Mouse (Mus musculus): ENCODE measurements around the gene Nbea. TPM values are rescaled to one million over a fixed set of nuclear protein-coding genes. Genes with fewer than 3 reads are reported as not detected.
A peak's percentile ranks its signal among the peaks of the same experiment; 100 is the strongest.

The Nbea gene
- polyA plus RNA-seq, 1 experiment from 2014 or later = 13.9 TPM

DNA sequence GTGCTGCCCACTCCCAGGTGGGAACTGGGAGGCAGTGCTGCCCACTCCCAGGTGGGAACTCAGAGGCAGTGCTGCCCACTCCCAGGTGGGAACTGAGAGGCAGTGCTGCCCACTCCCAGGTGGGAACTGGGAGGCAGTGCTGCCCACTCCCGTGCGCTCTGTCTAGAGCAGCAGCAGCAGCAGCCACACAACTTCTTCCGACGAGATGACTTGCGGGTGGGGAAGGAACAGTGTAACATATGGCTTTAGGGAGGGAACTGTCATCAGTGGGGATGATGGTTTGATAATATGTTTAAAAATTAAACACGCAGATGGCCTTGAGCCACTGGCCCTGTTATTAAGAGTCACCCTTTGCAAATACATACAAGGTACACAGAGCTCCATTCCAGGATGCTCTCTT is 496.5 kb downstream of the Nbea start:
- WGBS = 82% methylated on average over 6 of the region's 6 CpGs
- H3K27me3 ChIP-seq (ENCODE audit: insufficient read depth, poor library complexity, severe bottlenecking) = no peaks in the 10 kb centered on the region
- peaks cover 3% of the 10 kb centered on the region; the same call in 1 of the 2 replicates for H3K36me3 ChIP-seq
- H3K4me1 ChIP-seq (replicated peaks) = peaks cover 14% of the 10 kb centered on the region
- no peaks in the 10 kb centered on the region for H3K9me3 ChIP-seq
- DNase-seq (ENCODE audit: low spot score) = no peak
- no peak overlapping the region for H3K4me3 ChIP-seq
- 0 out of 2 replicates have a peak overlapping the region, but pooled peaks have one; percentile 13 for H3K27ac ChIP-seq

DNA sequence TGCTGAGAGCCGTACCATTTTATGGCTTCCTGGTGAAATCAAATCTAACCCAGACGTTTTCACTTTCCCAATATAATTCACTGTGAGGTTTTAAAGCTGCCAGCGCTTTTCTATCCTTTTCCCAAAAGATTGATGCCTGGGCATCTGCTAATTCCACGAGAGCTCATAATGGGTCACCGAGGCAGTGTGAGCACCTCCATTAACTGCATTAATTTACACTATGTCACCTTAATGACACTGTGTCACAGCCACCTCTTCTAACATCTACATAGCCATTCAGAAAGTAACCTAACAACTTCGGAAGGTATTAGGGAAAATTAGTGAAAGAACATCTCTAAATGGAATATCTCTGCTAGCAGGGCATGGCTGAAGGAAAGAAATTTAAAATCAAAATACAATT is 497.9 kb downstream of the Nbea start:
- Histone ChIP-seq H3K4me1 (replicated peaks) (peaks cover 14% of the 10 kb centered on the region), H3K36me3 (peaks cover 3% of the 10 kb centered on the region; the same call in 1 of the 2 replicates), H3K27me3 (ENCODE audit: insufficient read depth, poor library complexity, severe bottlenecking) (no peaks in the 10 kb centered on the region), H3K9me3 (no peaks in the 10 kb centered on the region), H3K27ac (no peak overlapping the region), H3K4me3 (no peak overlapping the region)
- DNase-seq (ENCODE audit: low spot score) = no peak
- WGBS = 71% methylated on average over 6 of the region's 6 CpGs

DNA sequence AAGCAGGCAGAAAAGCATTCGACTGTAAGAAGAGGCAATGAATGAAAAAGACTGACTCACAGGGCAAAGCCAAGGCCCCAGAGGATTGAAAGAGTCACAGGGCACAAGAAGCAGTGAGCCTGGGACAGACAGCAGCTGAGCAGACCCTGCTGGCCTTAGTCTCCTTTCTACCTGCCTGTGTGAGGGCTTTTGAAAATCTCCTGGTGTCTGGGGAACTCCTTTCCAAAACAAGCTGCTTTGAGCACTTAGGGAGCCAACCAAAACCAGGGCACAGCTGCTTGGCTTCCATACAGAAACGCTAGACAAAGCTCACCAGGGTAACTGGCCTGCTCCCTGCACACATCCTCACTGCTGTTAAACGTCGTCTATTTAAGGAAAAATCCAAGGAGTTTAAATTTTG is 498.6 kb downstream of the Nbea start:
- no peaks in the 10 kb centered on the region for H3K27me3 ChIP-seq (ENCODE audit: insufficient read depth, poor library complexity, severe bottlenecking)
- H3K36me3 ChIP-seq = peaks cover 3% of the 10 kb centered on the region; the same call in 1 of the 2 replicates
- H3K27ac ChIP-seq = peak overlapping the region; percentile 67; the same call in 1 of the 2 replicates
- H3K4me3 ChIP-seq = no peak overlapping the region
- H3K9me3 ChIP-seq = no peaks in the 10 kb centered on the region
- WGBS = 50% methylated on average over 4 of the region's 4 CpGs
- H3K4me1 ChIP-seq (replicated peaks) = peaks cover 14% of the 10 kb centered on the region
- peak; percentile 10 for DNase-seq (ENCODE audit: low spot score)

DNA sequence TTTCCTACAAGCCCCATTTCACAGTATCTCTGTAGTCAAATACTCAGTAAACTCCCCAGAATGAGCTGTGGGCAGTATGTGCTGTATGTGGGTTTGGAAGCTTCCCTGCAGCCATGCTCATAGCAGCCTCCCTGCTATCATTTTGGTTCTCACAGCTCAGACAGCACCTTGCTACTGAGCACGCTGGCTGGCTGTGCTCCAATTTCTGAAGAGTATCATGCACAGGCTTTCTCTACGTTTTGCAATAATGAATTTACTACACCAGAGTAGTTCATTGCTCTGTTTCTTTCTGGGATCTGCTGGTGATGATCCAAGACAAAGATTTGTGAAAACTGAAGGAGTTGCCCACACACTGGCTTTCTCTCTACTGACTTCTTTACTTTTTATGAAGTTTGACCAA is 505.8 kb downstream of the Nbea start:
- Histone ChIP-seq H3K36me3 (no peaks in the 10 kb centered on the region), H3K4me3 (no peak overlapping the region), H3K27ac (no peak overlapping the region), H3K27me3 (ENCODE audit: insufficient read depth, poor library complexity, severe bottlenecking) (no peaks in the 10 kb centered on the region), H3K4me1 (replicated peaks) (no peaks in the 10 kb centered on the region), H3K9me3 (no peaks in the 10 kb centered on the region)
- DNase-seq (ENCODE audit: low spot score) = no peak
- WGBS = 87% methylated on average over 2 of the region's 2 CpGs

DNA sequence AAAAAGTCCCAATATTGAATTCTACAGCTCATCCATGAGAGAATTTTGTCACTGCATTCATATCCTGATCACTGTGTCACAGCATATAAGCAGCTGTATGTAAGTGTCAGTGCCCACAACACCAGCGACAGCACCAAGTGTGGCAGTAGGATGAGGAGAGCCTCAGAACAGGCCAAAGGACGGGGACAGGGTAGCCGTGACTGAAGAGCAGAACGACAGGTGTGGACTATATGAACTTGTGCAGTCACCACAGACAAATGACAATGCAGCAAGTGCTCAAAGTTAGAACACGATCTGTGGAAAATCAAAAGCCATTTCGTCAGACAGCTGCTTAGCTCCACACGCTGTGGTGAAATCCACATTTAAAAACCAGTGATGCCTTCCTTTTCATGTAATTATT is 509.3 kb downstream of the Nbea start:
- H3K27me3 ChIP-seq (ENCODE audit: insufficient read depth, poor library complexity, severe bottlenecking) = no peaks in the 10 kb centered on the region
- H3K36me3 ChIP-seq = no peaks in the 10 kb centered on the region
- 89% methylated on average over 7 of the region's 7 CpGs for WGBS
- no peak for DNase-seq (ENCODE audit: low spot score)
- no peak overlapping the region for H3K27ac ChIP-seq
- no peak overlapping the region for H3K4me3 ChIP-seq
- H3K9me3 ChIP-seq = no peaks in the 10 kb centered on the region
- no peaks in the 10 kb centered on the region for H3K4me1 ChIP-seq (replicated peaks)

DNA sequence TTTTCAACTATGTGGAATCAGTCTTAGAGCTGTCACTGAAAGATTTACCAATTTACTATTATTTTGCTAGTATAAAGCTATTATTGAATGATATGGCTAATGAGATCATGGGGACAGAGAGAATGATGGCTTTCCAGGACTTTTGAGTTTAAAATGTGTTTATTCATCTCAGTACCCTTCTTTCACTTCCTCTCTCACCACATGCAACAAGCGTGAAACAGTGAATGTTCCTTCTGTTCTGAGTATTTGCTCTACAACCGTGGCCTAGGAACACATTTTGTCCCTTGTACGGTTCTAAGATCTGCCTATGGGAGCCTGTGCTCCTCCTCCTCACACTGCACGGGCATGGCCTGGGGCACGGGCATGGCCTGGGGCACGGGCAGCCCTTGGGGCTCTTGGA is 516.5 kb downstream of the Nbea start:
- Histone ChIP-seq H3K4me1 (replicated peaks) (peaks cover 11% of the 10 kb centered on the region; the same call in 1 of the 2 replicates), H3K27me3 (ENCODE audit: insufficient read depth, poor library complexity, severe bottlenecking) (no peaks in the 10 kb centered on the region), H3K27ac (no peak overlapping the region), H3K36me3 (no peaks in the 10 kb centered on the region), H3K4me3 (no peak overlapping the region), H3K9me3 (no peaks in the 10 kb centered on the region)
- 83% methylated on average over 6 of the region's 6 CpGs for WGBS
- DNase-seq (ENCODE audit: low spot score) = no peak

DNA sequence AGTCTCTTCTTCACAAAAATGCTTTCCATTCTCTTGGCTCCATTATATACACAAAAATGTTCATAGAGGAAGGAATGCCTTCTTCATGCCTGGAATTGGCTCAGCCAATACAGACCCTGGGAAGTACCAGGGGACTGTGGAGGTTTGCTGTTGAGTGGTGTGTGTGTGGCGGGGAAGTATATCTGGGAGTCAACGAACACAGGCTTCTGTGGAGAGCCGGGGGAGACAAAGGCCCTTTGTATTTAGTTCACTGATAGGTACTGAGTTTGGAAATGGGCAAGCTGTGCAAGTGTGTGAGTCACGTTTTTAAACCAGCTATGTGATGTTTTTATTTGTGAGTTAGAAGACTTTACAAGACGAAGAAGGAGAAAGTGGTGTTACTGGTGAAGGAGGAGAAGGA is 517.6 kb downstream of the Nbea start:
- 46% methylated on average over 5 of the region's 5 CpGs for WGBS
- peaks cover 11% of the 10 kb centered on the region; the same call in 1 of the 2 replicates for H3K4me1 ChIP-seq (replicated peaks)

DNA sequence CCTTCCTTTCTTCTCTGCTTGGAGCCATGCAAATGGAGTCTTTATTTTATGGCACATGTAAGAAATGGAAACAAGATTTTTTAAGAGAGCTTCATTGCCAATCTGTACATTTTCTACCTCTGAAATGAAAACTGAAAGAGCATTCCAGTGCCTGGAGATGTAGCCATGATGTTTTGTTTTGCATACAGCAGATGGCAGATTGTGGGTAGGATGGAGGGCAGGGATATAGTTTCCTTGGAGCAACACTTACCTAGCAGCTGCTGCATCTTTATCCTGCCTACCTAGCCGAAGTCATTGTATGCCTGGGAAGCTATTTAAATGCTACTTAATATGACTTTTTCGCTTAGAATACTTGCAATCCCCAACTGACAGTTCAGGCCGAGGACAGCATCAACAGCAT is 518.8 kb downstream of the Nbea start:
- DNase-seq (ENCODE audit: low spot score) = no peak
- Histone ChIP-seq H3K27ac (no peak overlapping the region), H3K4me3 (no peak overlapping the region), H3K9me3 (no peaks in the 10 kb centered on the region), H3K4me1 (replicated peaks) (peaks cover 12% of the 10 kb centered on the region; the same call in 1 of the 2 replicates), H3K27me3 (ENCODE audit: insufficient read depth, poor library complexity, severe bottlenecking) (no peaks in the 10 kb centered on the region), H3K36me3 (no peaks in the 10 kb centered on the region)
- WGBS = 83% methylated on average over 3 of the region's 3 CpGs

More for the DNA sequence above, 517.6 kb downstream of the Nbea start:
- peak; percentile 16 for DNase-seq (ENCODE audit: low spot score)
- Histone ChIP-seq H3K27me3 (ENCODE audit: insufficient read depth, poor library complexity, severe bottlenecking) (no peaks in the 10 kb centered on the region), H3K36me3 (no peaks in the 10 kb centered on the region), H3K4me3 (no peak overlapping the region), H3K27ac (no peak overlapping the region), H3K9me3 (no peaks in the 10 kb centered on the region)

DNA sequence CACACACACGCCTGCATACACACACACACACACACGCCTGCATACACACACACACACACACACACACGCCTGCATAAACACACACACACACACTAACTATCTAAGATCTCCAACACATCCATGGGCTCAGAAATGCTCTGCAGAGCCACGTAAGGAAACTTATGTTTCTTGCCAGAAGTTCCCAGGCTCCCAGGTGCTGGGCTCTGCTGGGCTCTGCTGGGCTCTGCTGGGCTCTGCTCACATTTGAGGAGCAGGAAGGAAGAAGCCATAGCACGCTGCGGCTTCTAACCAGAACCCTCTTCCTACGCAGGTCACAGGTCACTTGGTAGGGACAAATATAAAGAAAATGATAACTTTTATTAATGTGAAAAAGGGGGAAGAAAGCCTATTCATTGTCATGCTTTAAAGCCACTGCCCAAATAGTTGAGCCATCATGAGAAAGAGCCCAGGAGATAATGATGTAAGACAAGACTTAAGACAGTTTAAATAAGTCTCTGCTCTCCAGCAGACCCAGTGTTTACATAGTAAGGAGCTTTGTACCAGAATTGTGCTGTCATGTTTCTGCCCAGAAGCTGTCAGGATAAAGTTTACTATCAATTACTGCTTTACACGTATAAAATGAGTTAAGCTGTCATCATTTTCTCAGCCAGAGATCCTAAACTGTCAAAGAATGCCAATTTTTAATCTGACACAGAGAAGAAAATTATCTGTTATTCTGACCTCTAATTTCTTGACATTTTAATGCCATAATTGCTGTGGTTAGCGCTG is 521.6 kb downstream of the Nbea start:
- H3K4me3 ChIP-seq = no peak overlapping the region
- H3K9me3 ChIP-seq = no peaks in the 10 kb centered on the region
- DNase-seq (ENCODE audit: low spot score) = no peak
- H3K27me3 ChIP-seq (ENCODE audit: insufficient read depth, poor library complexity, severe bottlenecking) = no peaks in the 10 kb centered on the region
- H3K36me3 ChIP-seq = no peaks in the 10 kb centered on the region
- peaks cover 15% of the 10 kb centered on the region; the same call in 1 of the 2 replicates for H3K4me1 ChIP-seq (replicated peaks)
- H3K27ac ChIP-seq = no peak overlapping the region
- 74% methylated on average over 9 of the region's 9 CpGs for WGBS

DNA sequence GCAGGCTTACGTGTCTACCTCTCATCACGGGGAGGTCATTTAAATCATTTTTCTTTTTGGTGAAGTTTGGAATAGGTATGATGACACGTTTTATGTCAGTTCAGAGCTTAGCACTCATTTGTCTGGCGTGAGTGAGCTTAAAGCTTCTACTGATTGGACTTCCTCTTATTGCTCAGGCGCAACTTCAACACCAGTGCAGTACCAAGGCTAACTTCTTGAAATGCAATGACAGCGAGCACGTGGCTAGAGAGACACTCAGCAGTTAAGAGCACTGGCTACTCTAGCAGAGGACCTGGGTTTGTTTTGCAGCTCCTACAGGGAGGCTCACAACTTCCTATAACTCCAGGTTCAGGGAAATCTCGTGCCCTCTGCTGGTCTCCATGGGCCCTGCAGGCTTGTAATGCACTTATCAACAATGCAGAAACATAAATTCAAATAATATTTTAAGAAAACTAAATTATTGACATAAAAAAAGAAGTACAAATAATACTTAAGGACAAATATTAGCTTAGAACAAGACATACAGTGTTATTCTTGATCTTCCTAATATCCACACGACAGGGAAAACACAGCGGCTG is 523.2 kb downstream of the Nbea start:
- Histone ChIP-seq H3K4me3 (no peak overlapping the region), H3K4me1 (replicated peaks) (0 out of 2 replicates have a peak, but pooled peaks cover 8% of the 10 kb centered on the region), H3K9me3 (no peaks in the 10 kb centered on the region), H3K27ac (no peak overlapping the region), H3K27me3 (ENCODE audit: insufficient read depth, poor library complexity, severe bottlenecking) (no peaks in the 10 kb centered on the region), H3K36me3 (no peaks in the 10 kb centered on the region)
- DNase-seq (ENCODE audit: low spot score) = no peak
- 89% methylated on average over 10 of the region's 10 CpGs for WGBS

DNA sequence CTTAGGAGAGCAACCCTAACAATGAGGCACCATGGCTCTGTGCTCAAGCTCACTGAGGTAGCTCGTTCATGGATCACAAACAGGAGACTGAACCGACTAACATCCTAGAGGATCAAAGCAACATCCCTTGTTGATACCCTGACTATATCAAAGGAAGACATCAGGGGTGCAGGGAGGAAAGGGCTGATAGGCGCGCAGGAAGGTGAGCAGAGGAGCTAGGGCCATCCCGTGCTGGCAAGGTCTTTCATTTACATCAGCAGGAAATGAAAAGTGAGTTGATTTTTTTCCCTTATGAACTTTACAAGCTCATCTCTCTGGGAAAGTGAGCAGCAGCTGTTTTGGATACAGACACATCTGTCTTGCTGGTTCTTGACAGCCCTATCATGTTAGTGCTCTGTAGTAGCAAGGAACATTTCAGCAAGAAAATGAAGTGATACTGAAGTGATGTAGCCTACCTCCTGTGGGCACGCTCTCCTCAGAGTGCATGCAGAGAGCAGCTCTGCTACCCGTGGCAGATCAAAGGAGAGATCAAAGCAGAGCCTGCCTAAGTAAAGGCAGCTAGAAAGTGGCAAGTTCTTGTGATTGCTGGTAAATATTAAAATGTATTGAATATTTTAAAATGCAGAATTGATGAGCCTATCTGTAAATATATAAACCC is 523.8 kb downstream of the Nbea start:
- Histone ChIP-seq H3K9me3 (no peaks in the 10 kb centered on the region), H3K4me1 (replicated peaks) (0 out of 2 replicates have a peak, but pooled peaks cover 8% of the 10 kb centered on the region), H3K36me3 (no peaks in the 10 kb centered on the region), H3K4me3 (no peak overlapping the region), H3K27ac (no peak overlapping the region; the same call in 1 of the 2 replicates), H3K27me3 (ENCODE audit: insufficient read depth, poor library complexity, severe bottlenecking) (no peaks in the 10 kb centered on the region)
- DNase-seq (ENCODE audit: low spot score) = no peak
- 56% methylated on average over 7 of the region's 7 CpGs for WGBS

DNA sequence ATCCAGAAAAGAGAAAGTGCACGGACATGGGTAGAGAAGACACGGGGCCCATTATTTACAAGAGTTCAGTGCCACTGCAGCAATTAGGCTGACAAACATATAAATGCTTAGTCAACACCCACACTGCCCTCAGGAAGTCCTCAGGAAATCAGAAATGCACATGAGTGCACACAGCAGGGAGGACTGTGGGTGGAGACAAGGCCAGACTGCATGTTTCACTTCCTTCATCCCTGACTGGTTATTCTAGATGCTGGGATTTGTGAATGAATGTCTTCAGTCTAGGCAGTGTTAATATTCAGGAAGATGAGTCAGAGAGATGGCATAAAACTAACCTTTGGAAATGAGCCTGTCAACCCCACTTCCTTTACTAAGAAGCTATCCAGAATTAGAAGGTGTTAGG is 531.2 kb downstream of the Nbea start:
- H3K4me1 ChIP-seq (replicated peaks) = peaks cover 10% of the 10 kb centered on the region
- DNase-seq (ENCODE audit: low spot score) = no peak
- no peak overlapping the region for H3K4me3 ChIP-seq
- WGBS = 93% methylated on average over 2 of the region's 2 CpGs
- no peak overlapping the region for H3K27ac ChIP-seq
- H3K27me3 ChIP-seq (ENCODE audit: insufficient read depth, poor library complexity, severe bottlenecking) = no peaks in the 10 kb centered on the region
- 0 out of 2 replicates have a peak, but pooled peaks cover under 1% of the 10 kb centered on the region for H3K36me3 ChIP-seq
- no peaks in the 10 kb centered on the region for H3K9me3 ChIP-seq

DNA sequence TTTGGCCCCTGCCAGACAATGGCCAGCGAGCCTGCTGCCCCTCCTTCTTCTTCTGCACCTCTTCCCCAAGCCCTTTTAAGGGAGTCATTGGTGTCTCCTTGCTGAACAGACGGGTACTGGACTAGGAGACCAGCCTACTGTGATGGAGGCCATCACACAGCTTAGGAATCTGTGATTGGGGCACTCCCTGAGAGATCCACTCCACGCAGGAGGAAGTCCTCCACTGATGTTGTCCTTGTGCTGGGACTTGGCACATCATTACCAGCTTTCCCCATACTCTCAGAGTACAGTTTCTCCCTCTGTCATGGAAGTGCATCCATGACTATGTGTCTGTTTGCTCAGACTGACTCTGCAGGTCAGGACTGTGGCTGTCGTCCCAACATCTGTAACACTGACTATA is 531.6 kb downstream of the Nbea start:
- 0 out of 2 replicates have a peak, but pooled peaks cover 3% of the 10 kb centered on the region for H3K36me3 ChIP-seq
- no peak for DNase-seq (ENCODE audit: low spot score)
- no peaks in the 10 kb centered on the region for H3K27me3 ChIP-seq (ENCODE audit: insufficient read depth, poor library complexity, severe bottlenecking)
- 0 out of 2 replicates have a peak overlapping the region, but pooled peaks have one; percentile 16 for H3K27ac ChIP-seq
- WGBS = 77% methylated on average over 4 of the region's 4 CpGs
- no peaks in the 10 kb centered on the region for H3K9me3 ChIP-seq
- peaks cover 10% of the 10 kb centered on the region for H3K4me1 ChIP-seq (replicated peaks)
- H3K4me3 ChIP-seq = no peak overlapping the region

Measured in hindbrain, embryonic 10.5 days (tissue).